Mouse (Mus musculus): ENCODE data around the gene Large2. TPM values are rescaled to one million over a fixed set of nuclear protein-coding genes. Genes with fewer than 3 reads are reported as not detected.

Large2 gene
- total RNA-seq, 2 experiments from 2014 or later: 0.98 to 1.1 TPM

GRCm38 (mm10) chr2:92375788-92376187 is 1.1 kb upstream of the Large2 start:
- Histone ChIP-seq H3K27ac (peak overlapping the region; percentile 93), H3K4me3 (peak overlapping the region; percentile 94)
- TF ChIP-seq CTCF (conservative IDR thresholded peaks at IDR 0.05): no peak
- DNase-seq (ENCODE audit: low spot score in 2 of 2): no peak

DNA sequence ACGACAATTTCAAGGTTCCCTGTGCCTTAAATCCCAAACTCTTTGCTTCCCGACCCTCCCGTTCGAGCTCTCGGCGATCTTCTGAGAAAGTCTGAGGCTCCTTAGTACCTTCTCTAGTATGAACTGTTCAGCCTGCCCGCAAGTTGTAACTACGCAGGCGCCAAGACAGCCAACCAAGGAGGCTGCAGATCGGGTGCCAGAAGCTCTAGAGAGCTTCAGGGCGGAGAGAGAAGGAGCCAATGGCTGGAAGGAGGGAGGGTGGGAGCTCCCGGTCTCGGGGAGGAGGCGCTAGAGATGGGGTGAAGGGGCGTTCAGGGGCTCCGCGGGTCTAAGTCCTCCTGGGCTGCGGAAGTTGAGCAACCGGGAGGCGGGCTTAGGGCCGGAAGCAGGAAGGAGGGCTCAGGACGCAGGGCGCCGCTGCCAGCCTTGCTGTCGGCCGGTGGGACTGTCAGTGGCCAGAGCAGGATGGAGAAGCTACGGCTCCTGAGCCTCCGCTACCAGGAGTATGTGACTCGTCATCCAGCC is 492 bp upstream of the Large2 start:
- Histone ChIP-seq H3K27ac (peak overlapping the region; percentile 93), H3K4me3 (peak overlapping the region; percentile 94)
- TF ChIP-seq CTCF (conservative IDR thresholded peaks at IDR 0.05): peak; percentile 27
- DNase-seq (ENCODE audit: low spot score in 2 of 2): peak; percentile 94 to 99

- no peak for DNase-seq (ENCODE audit: low spot score in 2 of 2)
- TF ChIP-seq CTCF (conservative IDR thresholded peaks at IDR 0.05): no peak
- no peak overlapping the region for H3K4me3 ChIP-seq
- H3K27ac ChIP-seq: no peak overlapping the region; the same call in 1 of the 2 replicates
Measured at GRCm38 (mm10) chr2:92373437-92373813, 1.2 kb downstream of the Large2 start.

DNA sequence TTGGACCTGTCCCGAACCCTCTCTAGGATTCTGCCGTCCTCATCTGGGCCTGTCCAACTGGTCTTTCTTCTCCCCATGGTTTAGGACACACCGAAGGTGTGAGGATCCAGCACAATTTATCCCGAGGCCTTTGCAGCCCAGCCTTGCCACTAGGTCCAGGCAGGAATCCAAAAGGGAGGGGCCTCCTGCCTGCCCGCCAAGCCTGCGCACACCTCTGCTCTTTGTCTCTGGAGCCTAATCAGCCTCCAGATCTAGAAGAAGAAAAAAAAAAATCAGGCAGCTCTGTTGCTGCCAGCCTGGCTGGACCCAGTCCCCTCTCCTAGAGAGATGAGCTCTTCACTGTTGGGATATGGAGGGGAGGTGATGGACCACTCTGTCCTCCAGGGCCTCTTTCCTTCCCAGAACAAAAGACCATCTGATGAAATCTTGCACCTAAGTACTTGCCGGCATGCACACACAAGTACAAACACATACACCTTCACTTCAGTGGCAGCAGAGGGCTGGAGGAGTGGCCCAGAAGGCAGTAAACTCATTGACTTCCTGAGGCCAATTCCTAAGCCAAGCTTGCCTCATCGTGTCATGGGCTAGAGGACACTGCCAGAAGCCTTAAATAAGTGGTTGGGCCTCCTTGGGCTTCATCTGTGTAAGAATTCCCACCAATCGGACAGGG is 1.8 kb downstream of the Large2 start:
- no peak for TF ChIP-seq CTCF (conservative IDR thresholded peaks at IDR 0.05)
- DNase-seq (ENCODE audit: low spot score in 2 of 2): no peak
- Histone ChIP-seq H3K4me3 (no peak overlapping the region), H3K27ac (no peak overlapping the region; the same call in 1 of the 2 replicates)

- Histone ChIP-seq H3K27ac (no peak overlapping the region), H3K4me3 (no peak overlapping the region)
- no peak for DNase-seq (ENCODE audit: low spot score in 2 of 2)
- TF ChIP-seq CTCF (conservative IDR thresholded peaks at IDR 0.05): no peak
Measured at GRCm38 (mm10) chr2:92371971-92372690, 2.5 kb downstream of the Large2 start.

DNA sequence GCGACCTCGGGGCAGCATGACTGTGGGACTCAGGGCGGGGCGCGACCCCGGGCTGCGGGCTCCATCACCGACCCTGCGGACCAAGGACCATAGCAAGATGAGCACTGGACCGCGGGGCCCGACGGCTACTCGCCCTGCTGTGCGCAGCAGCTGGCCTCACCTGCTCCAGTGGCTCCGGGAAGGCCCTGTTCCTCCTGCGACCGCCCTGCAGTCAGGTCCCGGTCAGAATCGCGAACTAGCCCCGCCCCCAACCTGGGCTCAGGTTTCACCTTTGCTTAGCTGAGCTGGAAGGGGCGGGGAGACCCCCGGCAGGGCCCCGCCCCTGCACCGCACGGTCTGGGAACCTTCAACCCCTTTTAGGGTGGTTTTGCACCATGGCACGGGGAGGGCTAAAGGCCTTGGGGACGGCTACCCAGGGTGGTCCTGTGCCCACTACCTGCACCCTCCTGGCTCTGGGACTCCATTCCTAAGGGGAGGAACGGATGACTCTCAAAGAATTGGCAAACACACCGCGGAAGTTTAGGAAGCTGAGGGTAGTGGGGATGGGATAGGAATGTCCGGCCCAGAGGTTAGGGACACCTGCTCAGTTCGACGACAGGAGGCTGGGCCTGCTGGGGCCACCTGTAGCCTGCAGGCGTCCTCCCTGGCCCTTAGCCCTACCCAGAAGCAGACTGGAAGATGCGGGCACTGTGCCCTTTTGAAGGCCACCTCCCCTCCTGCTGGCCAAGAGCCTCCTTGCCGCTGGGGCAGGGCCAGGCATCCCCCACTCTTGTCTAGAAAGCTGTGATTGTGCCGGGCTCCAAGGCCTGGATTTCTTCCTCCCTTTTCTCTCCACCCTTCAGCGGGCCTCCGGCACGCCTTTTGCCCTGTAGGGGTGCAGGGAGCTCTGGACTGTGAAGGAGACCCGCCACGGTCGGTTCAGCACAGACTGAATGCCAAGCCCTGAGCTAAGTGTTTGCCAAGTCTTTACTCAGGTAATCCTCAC is 3.6 kb downstream of the Large2 start:
- Histone ChIP-seq H3K4me3 (peak overlapping the region; percentile 26; the same call in 1 of the 2 replicates), H3K27ac (no peak overlapping the region)
- peak; percentile 10 for TF ChIP-seq CTCF (conservative IDR thresholded peaks at IDR 0.05)
- no peak for DNase-seq (ENCODE audit: low spot score in 2 of 2)

- no peak overlapping the region for H3K27ac ChIP-seq
- H3K4me3 ChIP-seq: peak overlapping the region; percentile 26; the same call in 1 of the 2 replicates
- no peak for DNase-seq (ENCODE audit: low spot score in 2 of 2)
- no peak for TF ChIP-seq CTCF (conservative IDR thresholded peaks at IDR 0.05)
Measured at GRCm38 (mm10) chr2:92370375-92370774, 4.3 kb downstream of the Large2 start.

- Histone ChIP-seq H3K27ac (no peak overlapping the region), H3K4me3 (no peak overlapping the region)
- TF ChIP-seq CTCF (conservative IDR thresholded peaks at IDR 0.05): no peak
- DNase-seq (ENCODE audit: low spot score in 2 of 2): no peak
Measured at GRCm38 (mm10) chr2:92367383-92368029, 7.2 kb downstream of the Large2 start.

DNA sequence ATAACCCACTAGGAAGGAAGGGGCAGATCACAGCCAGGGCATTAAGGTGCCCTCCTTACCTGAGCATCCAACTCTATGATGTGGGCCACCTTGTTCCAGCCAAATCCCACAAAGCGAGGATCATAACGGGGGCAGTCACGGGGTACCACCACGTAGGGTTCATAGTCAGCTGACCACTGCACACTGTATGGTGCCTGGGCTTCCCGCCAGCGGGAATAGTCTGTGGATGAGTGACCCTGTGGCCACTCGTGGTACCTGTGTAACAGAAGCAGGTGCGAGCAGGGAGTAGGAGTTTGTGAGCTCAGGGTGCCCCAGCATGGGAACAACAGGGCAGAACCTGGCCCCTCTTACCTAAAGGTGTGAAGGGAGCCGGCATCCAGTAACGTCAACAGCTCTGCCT is 9.1 kb downstream of the Large2 start:
- no peak overlapping the region for H3K27ac ChIP-seq
- no peak for DNase-seq (ENCODE audit: low spot score in 2 of 2)
- TF ChIP-seq CTCF (conservative IDR thresholded peaks at IDR 0.05): no peak
- H3K4me3 ChIP-seq: no peak overlapping the region

DNA sequence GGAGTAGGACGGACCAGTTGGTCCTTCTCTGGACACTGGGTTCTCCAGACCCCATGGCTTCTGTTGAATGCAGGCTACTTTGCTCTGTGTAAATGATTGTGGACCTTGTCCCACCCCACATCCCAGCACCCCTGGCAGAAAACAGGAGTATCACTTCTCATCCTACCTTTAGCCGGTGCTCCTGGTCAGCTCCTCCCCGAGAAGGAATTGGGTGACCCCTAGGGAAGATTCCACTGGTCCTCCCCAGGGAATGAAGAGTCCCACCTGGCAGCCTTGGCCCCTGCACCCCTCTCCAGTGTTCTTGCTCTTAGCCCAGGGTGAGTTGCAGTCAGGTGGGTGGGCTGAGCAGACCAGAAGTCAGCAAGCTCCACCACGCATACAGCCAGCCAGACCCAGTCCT is 10.6 kb downstream of the Large2 start:
- H3K4me3 ChIP-seq: no peak overlapping the region
- TF ChIP-seq CTCF (conservative IDR thresholded peaks at IDR 0.05): no peak
- no peak for DNase-seq (ENCODE audit: low spot score in 2 of 2)
- no peak overlapping the region for H3K27ac ChIP-seq

DNA sequence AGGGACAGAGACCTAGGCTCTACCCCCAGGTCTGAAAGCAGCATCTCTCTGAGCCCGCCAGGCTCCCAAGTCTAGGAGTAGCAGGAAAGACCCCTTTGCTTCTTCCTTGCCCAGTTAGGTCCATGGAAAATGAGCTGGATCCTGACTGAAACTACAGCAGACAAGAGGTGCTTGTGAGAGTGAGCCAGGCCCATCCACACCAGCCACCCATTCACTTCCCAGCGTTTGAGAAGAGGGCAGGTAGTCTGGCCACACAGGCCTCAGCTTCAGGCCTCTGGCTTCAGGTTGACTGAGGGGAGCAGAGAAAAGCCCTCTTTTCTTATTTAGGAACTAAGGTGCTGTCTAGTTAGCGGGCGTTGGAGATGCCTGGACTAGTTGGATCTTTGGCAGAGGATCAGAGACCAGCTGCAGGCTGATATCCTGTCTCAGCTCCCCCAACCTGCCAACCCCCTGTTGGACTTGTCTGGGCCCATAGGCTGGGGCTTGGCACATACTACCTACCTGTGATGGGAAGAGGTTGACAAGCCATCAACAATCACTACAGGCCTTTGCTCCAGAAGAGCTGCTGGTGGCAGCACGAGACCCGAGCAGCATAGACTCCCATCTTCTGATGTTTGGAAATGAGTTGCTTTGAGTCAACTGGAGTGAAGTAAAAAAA is 12.0 kb downstream of the Large2 start:
- no peak overlapping the region for H3K4me3 ChIP-seq
- no peak for DNase-seq (ENCODE audit: low spot score in 2 of 2)
- no peak for TF ChIP-seq CTCF (conservative IDR thresholded peaks at IDR 0.05)
- no peak overlapping the region for H3K27ac ChIP-seq

GRCm38 (mm10) chr2:92361795-92362194 is 12.9 kb downstream of the Large2 start:
- Histone ChIP-seq H3K4me3 (no peak overlapping the region), H3K27ac (no peak overlapping the region)
- DNase-seq (ENCODE audit: low spot score in 2 of 2): no peak
- no peak for TF ChIP-seq CTCF (conservative IDR thresholded peaks at IDR 0.05)
